Mouse (Mus musculus) left cerebral cortex, postnatal 10 days (tissue): ENCODE measurements at regions not wholly inside any gene's neighbourhood (a gene's known extent, or its start where the extent isn't known, plus 50 kb on each side); places are given as distances from the start of the nearest gene placed in this dataset.

ENCODE experiments used
- DNase-seq, 2 experiments: peaks; one replicate each; pipeline ENCODE4 v3.0.0; 2021 to 2022; ENCODE audit warnings: low spot score in 2 of 2, mixed read lengths in 1 of 2; ENCODE audit errors: extremely low spot score in 1 of 2
- intact Hi-C: fragments of 180-260 bp; cut with DNase I; formaldehyde crosslinking; loops from one replicate; pipeline ENCODE4 v1.15.1; 2025

GRCm38 (mm10) chr15:21836110-21836509 is 712.7 kb upstream of the Cdh18 start:
- intact Hi-C loops, result no loop called here
- no peak for DNase-seq

- intact Hi-C loops, result no loop called here
Measured at GRCm38 (mm10) chr15:21858540-21858939, 690.3 kb upstream of the Cdh18 start.

GRCm38 (mm10) chr15:21885181-21885580 is 663.6 kb upstream of the Cdh18 start:
- DNase-seq, result peak; percentile 39 to 51
- intact Hi-C loops, result no loop called here

More at GRCm38 (mm10) chr15:21858540-21858939, 690.3 kb upstream of the Cdh18 start:
- DNase-seq, result no peak
